Mouse (Mus musculus) urinary bladder, adult 2 months (tissue): ENCODE data around the gene Gm10681. TPM values are rescaled to one million over a fixed set of nuclear protein-coding genes. Genes with fewer than 3 reads are reported as not detected.
"Not testable (repeated sequence)": the region's sequence is repeated elsewhere in the genome, so short reads cannot be mapped to it uniquely, and the experiment has no call there.

ENCODE experiments used
- DNase-seq: peaks from one replicate; pipeline ENCODE4 v3.0.0; 2022; ENCODE audit warnings: low spot score
- polyA plus RNA-seq: library from polyadenylated mRNA; depleted of rRNA; stranded (reverse); fragments of >200 nt; gene quantifications from 2 replicates; pipeline ENCODE4 v1.2.3, GENCODE M21; 2012; rRNA removed

The Gm10681 gene
- not detected in 2 replicates for polyA plus RNA-seq

DNA sequence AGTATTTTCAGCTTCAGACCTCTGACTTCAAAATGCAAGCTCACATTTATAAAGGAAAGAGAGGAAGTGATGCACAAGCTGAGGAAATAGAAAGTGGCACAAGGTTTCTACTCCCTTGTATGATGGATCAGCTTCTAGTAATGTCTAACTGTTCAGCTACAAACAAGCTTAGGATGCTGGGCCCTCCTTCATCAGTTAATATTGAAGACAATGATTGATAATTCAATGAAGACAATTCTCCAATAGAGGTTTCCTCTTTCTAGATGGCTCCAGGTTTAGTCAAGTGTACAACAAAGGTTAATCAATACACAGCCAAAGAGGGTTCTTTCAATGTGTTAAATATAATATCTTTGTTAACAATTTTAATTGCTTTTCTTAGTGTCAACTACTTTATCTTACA lies at the start of gene Gm10681:
Gm10681 (minus strand) TSS at position 101 of the 400 bp plus-strand sequence.
- DNase-seq: no peak

DNA sequence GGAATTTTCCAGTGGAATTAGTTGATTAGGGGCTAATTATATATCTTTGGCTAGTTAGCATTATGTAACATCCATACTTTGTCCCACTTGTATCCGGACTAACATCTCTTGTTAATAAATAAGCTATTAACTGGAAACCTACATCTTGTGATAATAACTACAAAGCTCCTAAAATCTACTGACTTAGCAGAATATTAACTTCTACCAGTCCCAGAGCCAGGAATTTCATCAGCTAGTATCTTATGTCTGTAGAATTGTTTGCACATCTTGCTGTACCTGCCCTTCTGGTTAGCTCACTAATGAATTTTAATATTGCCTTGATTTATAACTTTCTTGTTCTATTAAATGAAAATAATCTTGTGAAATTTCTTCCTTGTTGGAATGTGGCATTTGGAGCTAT lies 46.5 kb upstream of the Gm10681 start:
- DNase-seq: no peak

DNA sequence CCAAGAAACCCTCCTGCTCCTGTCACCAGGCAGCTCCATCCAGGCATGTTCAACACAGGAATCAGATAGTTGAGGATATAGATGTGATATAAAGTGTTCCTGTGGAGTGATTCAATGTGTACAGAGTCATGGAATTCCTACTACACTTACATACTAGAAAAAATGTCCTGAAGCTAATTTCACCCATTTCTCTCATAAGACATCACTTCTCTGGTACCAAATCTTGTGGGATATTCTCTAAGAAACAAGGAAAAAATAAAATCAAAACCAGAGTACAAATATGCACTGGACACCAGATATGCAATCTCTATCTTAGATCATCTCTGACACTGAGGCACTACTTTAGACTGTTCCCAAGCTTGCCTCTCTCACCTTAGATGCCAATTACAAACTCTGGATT lies 41.5 kb upstream of the Gm10681 start, which contains the start of gene Hsd3b5:
Hsd3b5 (minus strand) TSS at position 101 of the 400 bp plus-strand sequence.
- DNase-seq: no peak

DNA sequence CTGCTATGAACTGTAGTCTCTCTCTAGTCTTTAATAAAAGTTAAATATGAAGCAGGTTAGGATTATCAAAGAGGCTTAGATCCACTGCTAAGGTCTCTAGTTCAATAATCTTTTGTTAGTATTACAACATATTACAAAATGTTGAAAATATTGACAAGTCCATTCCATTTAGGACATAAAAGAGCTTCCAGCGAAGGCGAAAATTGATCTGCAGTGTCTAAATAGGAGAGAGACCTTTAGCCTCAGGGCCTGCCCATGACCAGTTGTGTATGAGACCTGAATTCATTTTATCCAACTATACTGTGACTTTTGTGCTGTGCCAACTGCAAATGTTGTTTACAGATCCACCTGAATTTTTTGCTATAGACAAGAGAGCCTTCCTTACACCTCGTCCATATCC lies 41.0 kb upstream of the Gm10681 start:
- no peak for DNase-seq

DNA sequence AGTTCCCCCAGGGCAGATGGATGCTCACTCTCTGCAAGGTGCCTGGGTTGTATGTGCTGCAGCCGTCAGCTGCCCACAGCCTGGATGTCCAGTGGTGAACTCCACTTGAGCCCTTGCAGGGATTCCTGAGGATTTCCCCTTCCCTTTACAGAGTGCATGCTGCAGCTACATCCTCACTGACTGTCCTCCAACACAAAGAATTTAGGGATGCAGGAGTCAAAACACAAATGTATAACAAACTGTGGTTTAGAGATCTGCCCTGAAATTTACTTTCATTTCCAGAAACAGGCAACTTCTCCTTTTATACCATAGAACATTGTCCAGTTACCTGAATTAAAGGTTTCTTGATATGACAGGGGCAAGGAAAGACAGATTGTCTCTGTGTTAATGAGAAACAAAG lies 28.2 kb upstream of the Gm10681 start:
- DNase-seq: not testable (repeated sequence)

DNA sequence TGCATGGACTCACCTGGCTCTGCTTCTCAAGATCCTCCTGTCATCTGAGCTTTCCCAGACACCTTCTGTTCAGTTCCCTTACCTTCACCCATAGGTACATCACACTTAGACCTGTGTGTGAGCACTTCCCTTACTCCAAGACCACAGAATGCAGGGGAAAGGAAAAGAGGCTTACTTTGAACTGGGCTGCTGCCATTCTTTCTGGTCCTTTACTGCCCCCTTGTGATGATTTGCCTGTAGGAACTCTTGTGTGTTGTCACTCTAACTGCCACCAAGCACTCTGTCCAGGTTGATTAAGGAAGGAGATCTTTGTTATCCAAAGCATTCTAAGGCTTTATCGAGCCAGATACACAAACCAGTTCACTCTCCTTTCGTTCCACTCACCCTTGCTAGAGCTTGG lies 27.6 kb upstream of the Gm10681 start:
- not testable (repeated sequence) for DNase-seq

DNA sequence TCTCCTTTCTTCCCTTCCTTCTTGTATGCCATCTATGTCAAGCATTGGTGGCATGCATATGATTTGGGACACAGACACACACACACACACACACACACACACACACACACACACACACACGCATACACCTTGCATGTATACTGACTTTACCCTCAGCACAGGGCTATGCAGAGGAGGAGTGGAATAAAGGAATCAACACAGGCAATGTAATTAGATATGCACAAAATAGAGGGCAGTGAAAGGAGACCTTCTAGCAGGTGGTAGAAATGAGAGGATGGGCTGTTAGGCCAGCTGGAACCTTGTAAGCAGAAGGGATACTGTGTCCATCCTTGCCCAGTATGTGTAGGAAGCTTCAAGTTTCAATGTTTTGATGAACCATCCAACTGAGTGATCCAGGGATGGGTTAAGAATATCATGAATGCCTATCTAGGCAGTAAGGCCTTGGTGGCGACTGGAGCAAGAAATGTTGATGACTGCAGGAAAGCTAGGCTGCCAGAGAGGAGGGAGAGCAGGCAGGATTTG lies 25.9 kb upstream of the Gm10681 start:
- not testable (repeated sequence) for DNase-seq

DNA sequence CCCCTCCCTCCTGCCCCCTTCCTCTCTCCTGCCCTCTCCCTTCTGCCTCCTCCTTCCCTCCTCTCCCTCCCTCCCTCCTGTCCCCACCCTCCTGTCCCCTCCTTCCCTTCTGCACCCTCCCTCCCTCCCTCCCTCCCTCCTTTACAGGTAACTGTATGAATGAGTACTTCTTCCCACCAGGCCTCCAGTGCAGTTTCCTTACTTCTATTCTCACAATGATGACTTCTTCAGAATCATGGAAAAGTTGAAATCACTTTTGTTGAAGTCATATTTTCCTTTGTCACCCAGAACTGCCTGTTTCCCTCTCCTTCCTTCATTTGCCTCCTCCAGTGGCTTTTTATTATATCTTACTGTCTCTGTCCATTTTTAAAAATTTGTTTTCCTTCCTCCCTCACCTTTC lies 25.4 kb upstream of the Gm10681 start:
- no peak for DNase-seq

DNA sequence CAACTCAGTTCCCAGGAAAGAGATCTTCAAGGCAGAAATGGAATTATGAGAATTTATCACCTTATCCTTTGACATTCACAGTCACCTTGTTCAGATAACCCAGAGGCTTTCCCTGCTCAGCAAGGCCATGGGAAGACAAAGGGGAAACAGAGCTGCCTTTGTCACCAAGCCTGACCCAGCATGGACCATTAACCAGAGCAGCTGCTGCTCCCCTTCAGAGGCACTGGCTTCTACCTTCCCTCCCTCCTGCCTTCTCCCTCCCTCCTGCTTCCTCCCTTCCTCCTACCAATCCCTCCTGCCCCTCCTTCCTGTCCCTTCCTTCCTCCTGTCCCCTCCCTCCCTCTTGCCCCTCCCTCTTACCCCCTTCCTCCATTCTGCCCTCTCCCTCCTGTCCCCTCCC lies 24.9 kb upstream of the Gm10681 start:
- DNase-seq: not testable (repeated sequence)

DNA sequence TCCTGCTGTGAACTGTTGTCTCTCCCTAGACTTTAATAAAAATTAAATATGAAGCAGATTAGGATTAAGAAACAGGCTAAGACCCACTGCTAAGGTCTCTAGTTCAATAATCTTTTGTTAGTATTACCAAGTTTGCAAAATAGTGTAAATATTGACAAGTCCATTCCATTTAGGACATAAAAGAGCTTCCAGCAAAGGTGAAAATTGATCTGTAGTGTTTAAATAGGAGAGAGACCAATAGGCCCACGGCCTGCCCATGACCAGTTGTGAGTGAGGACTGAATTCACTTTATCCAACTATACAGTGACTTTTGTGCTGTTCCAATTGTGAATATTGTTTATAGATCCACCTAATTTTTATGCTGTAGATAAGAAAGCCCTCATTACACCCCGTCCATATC lies 886 bp downstream of the Gm10681 start:
- DNase-seq: no peak

DNA sequence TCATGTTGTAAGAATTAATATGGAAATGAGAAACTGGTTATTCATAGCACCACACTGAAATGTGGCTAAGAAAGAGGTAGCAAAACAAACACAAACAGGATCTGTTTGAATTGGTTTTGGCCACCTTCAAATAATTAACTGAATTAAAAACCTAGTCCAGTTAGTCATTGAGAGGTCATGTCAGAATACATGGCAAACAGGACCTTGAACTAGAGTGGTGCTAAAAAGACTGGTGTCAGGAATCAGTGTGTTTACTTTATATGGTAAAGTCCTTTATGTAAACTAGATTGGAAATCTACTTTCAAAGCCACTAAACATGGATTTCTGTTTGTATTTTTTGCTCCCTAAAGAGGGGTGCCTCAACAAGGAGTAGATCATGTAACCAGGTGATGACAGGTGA lies 6.0 kb downstream of the Gm10681 start:
- not testable (repeated sequence) for DNase-seq

DNA sequence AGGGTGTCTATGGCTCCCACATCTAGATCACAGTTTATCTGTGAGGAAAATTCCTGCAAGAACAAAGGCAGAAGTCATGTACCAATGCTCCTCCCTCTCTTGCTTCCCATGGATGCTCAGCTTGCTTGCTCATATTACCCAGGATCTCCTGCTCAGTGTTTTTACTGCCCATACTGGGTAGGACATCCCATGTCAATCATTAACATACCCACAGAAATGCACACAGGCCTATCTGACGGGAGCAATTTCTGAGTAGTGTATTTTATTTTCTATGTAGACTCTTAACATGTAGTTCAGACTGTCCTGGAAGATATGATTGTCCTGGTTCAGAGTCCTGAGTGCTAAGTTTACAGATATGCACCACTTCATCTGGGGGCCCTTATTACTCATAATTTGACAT lies 6.4 kb downstream of the Gm10681 start:
- not testable (repeated sequence) for DNase-seq

DNA sequence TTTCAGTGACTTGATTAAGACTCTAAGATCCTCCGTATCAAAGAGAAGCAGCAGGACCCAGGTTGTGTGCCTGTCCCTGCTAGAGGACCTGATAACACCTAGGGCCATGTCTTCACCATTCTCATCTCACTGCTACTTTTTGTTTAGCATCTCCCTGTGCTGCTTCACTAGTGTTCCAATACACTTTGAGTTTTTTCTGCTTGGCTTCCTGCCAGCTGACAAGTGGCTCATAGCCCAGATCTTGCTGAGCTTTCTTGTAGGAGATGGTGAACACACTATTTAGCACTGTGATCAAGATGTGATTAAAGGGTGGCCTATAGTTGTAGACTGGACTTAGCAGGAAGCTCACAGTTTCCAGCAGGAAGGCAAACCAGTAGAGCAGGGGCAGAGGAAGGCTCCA lies 7.6 kb downstream of the Gm10681 start:
- DNase-seq: not testable (repeated sequence)

DNA sequence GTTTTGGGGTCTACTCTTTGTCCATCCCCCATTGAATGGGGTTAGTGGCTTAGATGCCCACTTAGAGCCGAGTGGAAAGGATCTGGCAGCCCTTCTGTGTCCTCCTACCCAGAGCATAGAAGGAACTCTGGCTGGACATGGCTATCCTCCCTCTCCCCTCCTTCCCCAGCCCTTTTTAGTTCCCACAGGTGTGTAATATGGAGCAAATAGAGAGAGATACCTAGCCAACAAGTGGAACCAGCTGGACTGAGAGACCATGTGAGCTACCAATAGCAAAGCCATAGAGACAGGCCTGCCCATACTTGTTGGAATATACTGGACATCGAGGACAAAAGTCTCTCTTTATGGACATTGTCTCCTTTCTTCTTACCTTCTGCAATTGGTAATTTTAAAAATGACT lies 20.9 kb downstream of the Gm10681 start:
- not testable (repeated sequence) for DNase-seq

DNA sequence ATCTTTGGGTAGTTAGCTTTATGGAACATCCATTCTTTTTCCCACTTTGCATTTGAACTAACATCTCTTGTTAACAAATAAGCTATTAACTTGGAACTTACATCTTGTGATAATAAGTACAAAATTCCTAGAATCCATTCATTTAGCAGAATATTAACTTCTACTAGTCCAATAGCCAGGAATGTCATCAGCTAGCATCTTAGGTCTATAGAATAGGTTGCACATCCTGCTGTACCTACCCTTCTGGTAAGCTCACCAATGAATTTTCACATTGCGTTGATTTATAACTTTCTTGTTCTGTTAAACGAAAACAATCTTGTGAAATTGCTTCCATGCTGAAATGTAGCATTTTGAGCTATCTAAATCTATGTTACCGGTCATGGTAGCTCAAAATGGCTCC lies 23.7 kb downstream of the Gm10681 start:
- DNase-seq: not testable (repeated sequence)

DNA sequence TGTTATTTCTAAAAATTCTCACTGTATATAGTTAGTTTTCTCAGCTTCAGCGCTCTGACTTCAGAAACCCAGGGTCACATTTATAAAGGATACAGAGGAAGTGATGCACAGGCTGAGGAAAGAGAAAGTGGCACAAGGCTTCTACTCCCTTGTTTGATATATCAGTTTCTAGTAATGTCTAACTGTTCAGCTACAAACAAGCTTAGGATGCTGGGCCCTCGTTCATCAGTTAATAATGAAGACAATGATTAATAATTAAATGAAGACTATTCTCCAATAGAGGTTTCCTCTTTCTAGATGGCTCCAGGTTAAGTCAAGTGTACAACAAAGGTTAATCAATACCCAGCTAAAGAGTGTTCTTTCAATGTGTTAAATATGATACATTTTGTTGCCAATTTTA lies 24.8 kb downstream of the Gm10681 start:
- not testable (repeated sequence) for DNase-seq

DNA sequence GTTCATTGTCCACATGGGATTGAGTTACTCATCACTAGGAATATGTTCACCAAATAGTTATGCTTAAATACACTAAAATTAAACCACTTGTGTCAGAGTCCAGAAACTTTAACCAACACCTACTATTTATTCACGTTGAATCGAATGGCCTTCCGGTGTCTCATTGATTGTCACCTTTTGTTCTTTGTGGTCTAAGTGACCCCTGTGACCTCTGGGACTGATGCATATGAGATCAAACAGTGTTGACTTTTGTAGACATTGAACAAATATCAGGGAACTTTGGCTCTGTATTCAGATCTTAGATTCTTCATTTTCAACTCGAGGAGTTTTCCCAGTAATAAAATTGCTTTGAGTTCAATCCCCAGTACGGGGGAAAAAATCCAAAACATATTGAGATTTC lies 27.9 kb downstream of the Gm10681 start:
- DNase-seq: not testable (repeated sequence)

DNA sequence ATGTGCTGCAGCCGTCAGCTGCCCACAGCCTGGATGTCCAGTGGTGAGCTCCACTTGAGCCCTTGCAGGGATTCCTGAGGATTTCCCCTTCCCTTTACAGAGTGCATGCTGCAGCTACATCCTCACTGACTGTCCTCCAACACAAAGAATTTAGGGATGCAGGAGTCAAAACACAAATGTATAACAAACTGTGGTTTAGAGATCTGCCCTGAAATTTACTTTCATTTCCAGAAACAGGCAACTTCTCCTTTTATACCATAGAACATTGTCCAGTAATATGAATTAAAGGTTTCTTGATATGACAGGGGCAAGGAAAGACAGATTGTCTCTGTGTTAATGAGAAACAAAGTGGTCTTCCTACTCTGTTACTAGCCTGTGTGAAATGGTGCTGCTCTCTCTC lies 37.8 kb downstream of the Gm10681 start:
- DNase-seq: not testable (repeated sequence)

DNA sequence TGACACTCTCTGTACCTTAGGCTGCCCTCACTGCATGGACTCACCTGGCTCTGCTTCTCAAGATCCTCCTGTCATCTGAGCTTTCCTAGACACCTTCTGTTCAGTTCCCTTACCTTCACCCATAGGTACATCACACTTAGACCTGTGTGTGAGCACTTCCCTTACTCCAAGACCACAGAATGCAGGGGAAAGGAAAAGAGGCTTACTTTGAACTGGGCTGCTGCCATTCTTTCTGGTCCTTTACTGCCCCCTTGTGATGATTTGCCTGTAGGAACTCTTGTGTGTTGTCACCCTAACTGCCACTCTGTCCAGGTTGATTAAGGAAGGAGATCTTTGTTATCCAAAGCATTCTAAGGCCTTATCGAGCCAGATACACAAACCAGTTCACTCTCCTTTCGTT lies 38.4 kb downstream of the Gm10681 start:
- not testable (repeated sequence) for DNase-seq

DNA sequence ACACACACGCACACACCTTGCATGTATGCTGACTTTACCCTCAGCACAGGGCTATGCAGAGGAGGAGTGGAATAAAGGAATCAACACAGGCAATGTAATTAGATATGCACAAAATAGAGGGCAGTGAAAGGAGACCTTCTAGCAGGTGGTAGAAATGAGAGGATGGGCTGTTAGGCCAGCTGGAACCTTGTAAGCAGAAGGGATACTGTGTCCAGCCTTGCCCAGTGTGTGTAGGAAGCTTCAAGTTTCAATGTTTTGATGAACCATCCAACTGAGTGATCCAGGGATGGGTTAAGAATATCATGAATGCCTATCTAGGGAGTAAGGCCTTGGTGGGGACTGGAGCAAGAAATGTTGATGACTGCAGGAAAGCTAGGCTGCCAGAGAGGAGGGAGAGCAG lies 40.1 kb downstream of the Gm10681 start:
- not testable (repeated sequence) for DNase-seq

DNA sequence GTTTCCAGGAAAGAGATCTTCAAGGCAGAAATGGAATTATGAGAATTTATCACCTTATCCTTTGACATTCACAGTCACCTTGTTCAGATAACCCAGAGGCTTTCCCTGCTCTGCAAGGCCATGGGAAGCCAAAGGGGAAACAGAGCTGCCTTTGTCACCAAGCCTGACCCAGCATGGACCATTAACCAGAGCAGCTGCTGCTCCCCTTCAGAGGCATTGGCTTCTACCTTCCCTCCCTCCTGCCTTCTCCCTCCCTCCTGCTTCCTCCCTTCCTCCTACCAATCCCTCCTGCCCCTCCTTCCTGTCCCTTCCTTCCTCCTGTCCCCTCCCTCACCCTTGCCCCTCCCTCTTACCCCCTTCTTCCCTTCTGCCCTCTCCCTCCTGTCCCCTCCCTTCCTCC lies 41.0 kb downstream of the Gm10681 start:
- DNase-seq: not testable (repeated sequence)

DNA sequence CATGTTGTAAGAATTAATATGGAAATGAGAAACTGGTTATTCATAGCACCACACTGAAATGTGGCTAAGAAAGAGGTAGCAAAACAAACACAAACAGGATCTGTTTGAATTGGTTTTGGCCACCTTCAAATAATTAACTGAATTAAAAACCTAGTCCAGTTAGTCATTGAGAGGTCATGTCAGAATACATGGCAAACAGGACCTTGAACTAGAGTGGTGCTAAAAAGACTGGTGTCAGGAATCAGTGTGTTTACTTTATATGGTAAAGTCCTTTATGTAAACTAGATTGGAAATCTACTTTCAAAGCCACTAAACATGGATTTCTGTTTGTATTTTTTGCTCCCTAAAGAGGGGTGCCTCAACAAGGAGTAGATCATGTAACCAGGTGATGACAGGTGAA lies 63.6 kb downstream of the Gm10681 start:
- DNase-seq: not testable (repeated sequence)

DNA sequence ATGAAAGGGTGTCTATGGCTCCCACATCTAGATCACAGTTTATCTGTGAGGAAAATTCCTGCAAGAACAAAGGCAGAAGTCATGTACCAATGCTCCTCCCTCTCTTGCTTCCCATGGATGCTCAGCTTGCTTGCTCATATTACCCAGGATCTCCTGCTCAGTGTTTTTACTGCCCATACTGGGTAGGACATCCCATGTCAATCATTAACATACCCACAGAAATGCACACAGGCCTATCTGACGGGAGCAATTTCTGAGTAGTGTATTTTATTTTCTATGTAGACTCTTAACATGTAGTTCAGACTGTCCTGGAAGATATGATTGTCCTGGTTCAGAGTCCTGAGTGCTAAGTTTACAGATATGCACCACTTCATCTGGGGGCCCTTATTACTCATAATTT lies 64.1 kb downstream of the Gm10681 start:
- DNase-seq: not testable (repeated sequence)

DNA sequence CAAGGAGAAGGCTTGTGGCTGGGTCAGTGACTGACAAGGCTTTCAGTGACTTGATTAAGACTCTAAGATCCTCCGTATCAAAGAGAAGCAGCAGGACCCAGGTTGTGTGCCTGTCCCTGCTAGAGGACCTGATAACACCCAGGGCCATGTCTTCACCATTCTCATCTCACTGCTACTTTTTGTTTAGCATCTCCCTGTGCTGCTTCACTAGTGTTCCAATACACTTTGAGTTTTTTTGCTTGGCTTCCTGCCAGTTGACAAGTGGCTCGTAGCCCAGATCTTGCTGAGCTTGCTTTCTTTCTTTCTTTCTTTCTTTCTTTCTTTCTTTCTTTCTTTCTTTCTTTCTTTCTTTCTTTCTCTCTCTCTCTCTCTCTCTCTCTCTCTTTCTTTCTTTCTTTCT lies 65.8 kb downstream of the Gm10681 start:
- DNase-seq: not testable (repeated sequence)
